Mouse (Mus musculus): ENCODE measurements around the gene Amotl2.
"Not testable (repeated sequence)": the region's sequence is repeated elsewhere in the genome, so short reads cannot be mapped to it uniquely, and the experiment has no call there.

Amotl2 gene

DNA sequence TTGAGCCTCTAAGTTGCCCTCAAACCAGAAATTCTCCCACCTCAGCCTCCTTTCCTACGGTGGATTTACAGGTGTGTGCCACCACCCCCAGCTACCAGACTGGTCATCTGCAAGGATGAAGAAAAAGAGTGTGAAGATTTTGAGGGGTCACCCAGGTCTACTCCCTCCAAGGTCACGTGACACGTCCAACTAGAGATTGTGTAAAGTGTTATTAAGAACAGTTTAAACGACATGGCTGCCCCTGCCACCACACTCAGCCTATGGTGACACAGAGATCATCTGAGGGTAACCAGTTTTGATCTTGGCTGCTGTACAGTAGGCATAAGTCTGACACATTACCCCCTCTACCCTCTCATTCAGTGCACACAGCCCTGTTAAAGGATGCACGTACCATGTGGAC is 17.0 kb downstream of the Amotl2 start:
- DNase-seq (ENCODE audit: low read depth in 1 of 2, low spot score in 2 of 2), result no peak

DNA sequence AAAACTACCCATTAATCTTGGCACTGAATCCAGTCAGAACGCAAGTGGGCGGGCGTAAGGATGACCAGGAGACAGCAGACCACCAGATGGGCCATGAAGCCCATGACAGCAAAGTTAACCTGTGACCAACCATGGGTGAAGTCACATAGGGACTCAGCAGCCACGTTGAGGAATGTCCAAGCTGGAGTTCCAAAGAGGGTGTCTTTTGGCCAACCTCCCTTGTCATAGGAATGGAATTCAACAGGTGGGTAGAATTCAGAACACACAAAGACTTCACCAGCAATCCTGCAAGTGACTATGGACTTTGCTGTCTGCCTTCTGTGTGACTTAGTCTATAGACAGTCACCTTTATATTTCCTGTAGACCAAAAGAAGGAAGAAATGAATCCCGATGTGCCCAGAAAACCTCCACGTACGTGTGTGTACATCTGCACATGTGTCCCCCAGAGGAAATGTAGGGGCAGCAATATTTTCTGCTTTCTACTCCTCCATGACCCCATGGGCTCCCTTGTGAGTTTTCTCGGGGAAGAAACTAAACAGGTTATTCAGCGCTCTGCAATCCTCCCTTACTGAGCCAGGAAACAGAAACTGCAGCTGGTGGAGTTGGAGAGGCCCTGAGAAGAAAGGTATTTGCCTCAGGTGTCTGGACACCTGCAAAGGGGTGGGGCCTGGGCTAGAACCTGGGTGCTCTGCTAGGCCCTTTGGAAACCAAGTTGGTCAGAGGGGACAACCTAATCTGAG is 17.7 kb downstream of the Amotl2 start:
- no peak for DNase-seq (ENCODE audit: low read depth in 1 of 2, low spot score in 2 of 2)

DNA sequence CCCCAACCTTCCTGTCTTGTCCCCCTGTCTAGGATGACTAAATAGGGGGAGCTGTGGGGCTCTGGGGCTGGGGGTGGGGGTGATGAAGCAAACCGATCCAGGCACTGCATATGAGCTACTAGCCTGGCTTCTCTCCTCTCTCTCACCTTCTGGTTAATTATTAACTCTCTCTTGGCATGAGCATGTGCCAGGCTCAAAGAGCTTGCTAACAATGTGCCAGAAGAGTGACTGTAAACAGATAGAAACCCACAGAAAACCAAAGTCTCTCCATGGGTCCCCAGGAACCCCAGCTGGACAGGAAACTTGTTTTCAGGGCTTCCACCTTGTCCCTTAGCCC is 18.2 kb downstream of the Amotl2 start:
- no peak for DNase-seq (ENCODE audit: low read depth in 1 of 2, low spot score in 2 of 2)

DNA sequence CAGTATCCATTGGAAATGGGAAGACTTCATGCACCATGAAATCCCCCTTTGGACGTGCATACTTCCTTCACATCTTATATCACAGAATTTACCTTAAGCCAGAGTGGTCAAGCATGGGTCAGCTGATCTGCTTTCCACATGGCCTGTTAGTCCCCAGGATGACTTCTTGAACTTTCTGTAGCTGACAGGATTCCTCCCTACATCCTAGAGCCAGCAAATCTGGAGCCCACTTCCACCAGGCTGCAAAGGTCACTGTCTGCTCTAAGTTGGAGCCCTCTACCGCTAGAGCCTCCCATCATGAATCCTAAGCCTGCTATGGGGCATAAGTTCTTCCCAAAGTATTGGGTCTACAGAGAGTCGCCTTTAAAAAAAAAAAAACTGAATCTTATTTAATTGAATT is 18.8 kb downstream of the Amotl2 start:
- DNase-seq (ENCODE audit: low read depth in 1 of 2, low spot score in 2 of 2), result no peak

DNA sequence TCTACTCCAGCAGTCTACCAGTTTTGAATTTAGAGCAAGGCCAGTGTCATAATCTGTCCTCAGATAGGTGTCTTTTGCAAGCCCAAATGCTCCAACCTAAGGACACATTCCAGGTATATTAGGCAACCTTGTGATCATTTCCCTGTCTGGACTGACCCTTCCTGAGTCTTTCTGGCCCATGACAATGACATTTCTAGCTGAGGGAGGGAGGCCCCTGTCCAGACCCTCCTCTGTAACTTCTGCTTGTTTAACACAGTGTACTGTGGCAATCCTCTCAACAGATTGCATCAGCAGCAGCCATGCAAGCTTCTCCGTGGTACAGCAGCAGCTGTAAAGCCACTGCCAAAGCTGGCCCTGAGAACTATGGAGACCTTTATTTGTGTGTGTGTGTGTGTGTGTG is 19.5 kb downstream of the Amotl2 start:
- no peak for DNase-seq (ENCODE audit: low read depth in 1 of 2, low spot score in 2 of 2)

DNA sequence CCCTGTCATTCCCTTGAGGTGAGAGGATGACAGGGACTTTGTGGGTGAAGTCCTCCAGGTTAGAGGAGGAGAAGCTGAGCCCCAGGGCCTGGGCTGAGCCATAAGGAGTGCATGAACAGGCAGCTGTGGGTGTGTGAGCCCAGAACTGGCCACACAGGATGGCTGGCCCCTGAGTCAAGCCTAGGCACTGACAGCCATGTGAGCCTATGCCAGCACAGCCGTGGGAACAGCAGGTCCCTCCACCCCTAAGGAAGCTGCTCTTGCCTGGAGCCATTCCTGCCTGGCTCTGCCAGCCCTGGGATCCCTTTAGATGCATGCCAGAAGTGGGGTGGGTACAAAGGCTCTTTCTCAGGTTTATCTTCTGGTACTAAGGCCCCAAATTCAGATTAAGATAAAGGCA is 20.9 kb downstream of the Amotl2 start:
- no peak for DNase-seq (ENCODE audit: low read depth in 1 of 2, low spot score in 2 of 2)

DNA sequence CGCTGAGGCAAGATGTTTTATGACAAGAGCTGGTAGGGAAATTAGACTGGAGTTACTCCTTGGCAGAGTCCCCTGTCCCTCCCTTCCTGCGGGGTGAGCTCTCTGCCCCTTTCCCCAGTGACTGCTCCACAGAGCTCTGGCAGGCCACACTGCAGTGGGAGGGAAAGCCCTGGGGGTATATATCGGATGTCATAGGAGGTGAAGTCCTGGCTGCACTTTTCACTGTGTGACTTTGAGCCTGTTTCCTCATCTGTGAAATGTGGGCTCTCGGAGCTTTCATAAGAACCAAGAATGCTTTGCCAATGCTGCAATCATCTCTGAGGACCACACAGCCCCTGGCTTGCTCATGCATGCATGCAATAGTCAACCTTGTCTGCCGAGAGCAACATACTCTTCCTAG is 30.3 kb downstream of the Amotl2 start:
- DNase-seq (ENCODE audit: low read depth in 1 of 2, low spot score in 2 of 2), result no peak

DNA sequence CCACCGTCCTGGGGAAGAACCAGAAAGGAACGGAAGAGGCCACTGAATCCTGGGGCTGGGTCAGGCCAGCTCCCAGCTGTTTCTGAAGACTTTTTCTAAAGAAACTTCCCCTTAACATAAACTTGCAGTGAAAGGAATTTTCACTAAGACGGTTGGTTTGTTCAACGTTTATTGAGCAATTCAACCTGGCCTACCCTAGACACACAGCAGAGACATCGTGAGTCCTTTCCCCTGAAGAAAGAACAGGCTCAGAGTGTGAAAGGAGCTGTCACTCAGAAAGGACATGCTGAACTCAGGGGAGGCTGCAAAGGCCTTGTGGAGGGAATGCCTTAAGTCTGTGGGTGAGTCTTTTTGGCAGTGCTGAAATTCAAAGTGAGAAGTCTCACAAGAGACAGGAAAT is 31.4 kb downstream of the Amotl2 start:
- DNase-seq (ENCODE audit: low read depth in 1 of 2, low spot score in 2 of 2), result no peak

DNA sequence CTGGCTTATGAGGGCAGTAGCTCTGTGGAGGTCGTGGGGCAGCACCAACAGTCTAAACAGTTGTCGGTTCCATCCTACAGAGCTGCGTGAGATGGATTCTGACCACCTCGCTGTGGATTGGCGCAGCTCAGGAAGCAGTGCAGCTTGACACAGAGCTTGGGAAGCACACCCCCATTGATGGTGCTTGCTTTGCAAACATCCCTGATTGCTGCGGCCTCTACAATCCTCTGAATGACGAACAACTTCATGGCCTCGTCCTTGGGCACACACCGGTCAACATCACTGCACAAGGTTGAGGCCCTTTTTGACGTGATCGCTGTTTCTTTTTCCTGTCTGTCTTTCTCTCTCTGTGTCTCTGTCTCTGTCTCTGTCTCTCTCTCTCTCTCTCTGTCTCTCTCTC is 32.7 kb downstream of the Amotl2 start:
- no peak for DNase-seq (ENCODE audit: low read depth in 1 of 2, low spot score in 2 of 2)

DNA sequence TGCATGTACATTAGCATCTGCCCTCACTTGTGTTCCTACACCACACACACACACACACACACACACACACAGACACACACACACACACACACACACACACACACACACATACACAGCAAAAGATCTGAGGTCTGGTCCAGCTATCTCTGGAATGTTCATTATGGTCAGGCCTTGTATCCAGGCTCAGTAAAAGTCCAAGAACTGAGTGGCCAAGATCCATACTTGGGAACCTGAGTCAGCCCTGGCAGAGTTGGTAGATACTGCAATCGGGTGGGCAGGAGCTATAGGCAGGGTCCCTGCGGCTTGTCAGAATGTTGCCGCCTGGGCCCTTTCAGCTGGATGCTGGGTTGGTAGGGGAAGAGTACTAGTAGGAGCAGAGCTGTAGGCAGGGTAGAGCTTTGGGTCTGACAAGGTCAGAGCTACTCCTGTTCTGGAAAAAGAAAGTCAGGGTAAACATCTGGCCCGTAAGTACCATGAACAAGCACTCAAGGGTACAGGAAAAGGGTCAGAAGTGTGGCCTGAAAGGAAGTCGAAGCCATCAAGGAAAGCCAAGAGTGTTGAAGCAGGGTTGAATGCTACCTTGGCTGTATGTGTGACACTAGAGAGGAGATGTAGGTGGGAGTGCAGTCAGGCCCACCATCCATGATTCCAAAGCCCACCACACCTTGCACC is 35.3 kb downstream of the Amotl2 start:
- DNase-seq (ENCODE audit: low read depth in 1 of 2, low spot score in 2 of 2), result no peak

DNA sequence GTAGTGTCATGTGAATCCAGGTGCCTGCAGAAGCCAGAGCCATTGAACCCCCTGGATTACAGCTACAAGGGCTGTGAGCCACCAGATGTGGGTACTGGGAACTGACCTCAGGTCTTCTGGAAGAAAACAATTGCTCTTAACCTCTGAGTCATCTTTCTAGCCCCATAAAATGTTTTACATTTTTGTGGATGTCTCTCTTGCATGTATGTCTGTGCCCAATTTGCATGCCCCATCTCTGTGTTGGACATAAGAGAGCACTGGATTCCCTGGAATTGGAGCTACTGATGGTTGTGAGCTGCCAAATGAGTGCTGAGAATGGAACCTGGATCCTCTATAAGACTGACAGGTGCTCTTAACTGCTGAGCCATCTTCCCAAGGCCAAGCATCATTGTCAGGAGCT is 36.8 kb downstream of the Amotl2 start:
- DNase-seq (ENCODE audit: low read depth in 1 of 2, low spot score in 2 of 2), result no peak

DNA sequence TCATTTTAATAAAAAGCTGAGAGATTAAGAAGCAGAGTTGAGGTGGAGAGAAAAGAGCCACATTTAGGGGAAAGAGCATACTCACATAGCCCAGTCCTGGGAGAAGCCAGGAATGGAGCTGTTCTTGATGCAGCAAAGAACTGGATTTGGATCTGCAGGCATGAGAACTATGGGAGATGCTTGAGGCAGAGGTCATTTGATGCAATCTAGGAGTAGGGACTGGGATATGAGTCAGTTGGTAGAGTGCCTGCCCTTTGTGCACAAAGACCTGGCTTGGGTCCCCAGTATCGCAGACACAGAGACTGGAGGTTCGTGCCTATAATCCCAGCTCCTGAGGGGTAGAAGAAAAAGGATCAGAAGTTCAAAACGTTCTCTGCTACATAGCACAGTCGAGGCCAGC is 38.7 kb downstream of the Amotl2 start:
- no peak for DNase-seq (ENCODE audit: low read depth in 1 of 2, low spot score in 2 of 2)

DNA sequence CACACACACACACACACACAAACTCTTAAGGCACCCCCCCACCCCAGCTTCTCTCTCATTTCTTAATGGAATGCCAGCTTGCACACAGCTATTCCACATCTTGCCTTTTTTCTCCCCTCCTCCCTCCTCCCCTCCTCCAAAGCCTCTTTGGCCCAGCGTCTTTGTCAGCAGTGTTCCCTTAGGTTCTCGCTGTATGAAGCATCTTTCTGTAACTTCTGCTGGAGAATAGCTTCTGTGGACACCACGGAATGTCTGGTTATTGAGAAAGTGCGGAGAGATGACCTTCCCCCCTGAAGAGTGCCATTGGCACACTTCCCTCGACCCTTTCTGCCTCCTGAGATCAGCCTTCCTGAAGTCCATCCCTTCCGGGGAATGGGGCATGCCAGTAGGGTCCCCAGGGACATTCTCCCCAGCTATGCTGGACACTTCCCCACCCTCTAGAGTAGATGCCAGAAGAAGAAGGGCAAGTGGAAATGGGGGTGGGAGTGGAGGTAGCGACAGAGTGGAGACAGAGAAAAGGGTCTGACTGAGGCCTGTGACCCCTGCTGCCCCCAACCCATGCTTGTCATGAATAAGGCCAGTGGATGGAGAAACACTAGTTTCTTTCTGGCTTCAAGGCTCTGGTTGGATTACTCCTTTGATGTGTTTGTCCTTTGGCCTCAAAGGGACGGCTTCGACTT is 39.3 kb downstream of the Amotl2 start:
- DNase-seq (ENCODE audit: low read depth in 1 of 2, low spot score in 2 of 2), result no peak

DNA sequence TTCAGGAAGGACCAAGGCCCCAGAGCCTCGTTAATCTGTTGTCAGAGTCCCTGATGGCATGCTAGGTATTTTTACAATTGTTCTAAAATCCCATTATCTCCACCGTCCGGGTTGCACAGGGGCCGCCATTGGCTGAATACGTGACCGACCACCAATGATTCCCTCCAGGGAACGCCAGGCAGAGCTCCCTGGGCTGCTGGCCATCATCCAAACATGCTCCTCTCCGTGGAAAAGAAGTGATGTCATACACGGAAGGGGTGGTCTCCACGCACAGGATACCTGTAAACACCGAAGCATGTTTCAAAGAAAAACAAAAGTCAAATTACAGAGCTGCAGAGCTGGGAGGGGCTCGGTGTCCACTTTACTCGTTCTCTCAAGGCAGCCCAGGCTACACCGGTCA is 39.9 kb downstream of the Amotl2 start:
- no peak for DNase-seq (ENCODE audit: low read depth in 1 of 2, low spot score in 2 of 2)

DNA sequence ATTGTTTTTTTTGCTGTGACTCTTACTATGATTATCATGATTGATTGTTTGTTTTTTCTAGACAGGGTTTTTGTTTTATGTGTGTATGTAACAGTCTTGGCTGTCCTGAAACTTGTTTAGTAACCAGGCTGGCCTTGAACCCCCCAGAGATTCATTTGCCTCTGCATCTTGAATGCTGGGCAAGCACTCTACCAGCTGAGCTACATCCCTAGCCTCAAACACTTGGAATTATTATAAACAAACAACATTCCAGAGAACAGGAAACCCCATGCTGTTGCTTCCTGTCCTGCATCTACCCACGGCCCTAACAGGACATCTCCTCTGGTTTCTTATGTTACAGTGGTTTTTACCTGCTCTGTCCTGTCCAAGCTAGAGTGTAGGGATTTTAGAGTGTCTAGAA is 42.4 kb downstream of the Amotl2 start:
- no peak for DNase-seq (ENCODE audit: low read depth in 1 of 2, low spot score in 2 of 2)

DNA sequence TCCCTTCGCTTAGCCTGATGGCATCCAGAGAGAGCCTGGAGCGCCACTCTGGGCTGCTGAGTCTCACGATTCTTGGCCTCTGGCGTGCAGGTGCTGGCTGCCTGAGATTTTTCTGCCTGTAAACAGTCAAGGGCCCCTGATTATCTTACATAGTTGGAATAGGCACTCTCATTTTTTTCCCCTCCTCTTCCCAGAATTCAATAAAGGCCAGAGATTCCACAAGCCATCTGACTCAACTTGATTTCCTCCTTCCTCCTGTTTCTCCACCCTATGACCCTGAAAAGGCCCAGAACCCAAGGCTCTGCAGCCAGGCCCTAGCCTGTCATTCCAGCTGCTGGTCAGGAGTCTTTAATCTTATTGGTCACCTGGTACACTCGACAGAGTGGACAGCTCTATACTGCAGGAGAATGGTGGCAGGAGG is 43.1 kb downstream of the Amotl2 start:
- DNase-seq (ENCODE audit: low read depth in 1 of 2, low spot score in 2 of 2), result no peak

DNA sequence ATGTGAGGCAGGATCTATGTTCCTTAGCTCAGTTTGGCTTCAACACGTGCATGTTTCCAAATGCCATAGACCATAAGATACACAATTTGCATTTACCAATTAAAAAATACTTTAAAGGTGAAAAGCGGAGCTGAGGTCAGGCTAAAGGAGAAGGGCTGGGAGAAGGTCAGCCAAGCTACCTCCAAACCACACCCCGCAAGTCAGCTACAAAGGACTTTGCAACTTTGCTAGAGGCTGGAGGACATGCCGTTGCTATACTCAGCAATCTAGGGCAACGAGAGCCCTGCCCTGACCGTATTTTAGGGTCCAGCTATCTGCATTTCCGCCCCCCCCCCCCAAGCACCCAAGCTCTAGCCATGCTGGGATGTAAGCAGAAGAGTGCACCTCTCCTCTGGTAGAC is 45.1 kb downstream of the Amotl2 start:
- DNase-seq (ENCODE audit: low read depth in 1 of 2, low spot score in 2 of 2), result no peak

DNA sequence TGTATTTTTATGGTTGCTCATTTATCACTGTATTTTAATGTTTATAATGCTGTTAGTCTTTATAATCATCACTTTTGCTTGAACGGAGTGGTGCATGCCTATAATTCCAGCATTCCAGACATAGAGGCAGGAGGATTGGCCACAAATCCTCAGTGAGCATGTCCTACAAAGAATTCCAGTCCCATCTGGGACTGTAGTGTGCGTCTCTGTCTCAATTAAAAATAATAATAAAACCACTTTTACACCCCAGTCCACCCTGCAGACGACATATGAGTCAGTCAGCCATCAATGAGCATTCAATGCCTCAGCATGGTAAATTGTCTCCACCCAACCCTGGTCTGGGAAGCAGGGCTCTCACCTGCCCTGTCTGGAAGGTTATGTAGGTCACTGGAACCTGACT is 46.4 kb downstream of the Amotl2 start:
- DNase-seq (ENCODE audit: low read depth in 1 of 2, low spot score in 2 of 2), result no peak

DNA sequence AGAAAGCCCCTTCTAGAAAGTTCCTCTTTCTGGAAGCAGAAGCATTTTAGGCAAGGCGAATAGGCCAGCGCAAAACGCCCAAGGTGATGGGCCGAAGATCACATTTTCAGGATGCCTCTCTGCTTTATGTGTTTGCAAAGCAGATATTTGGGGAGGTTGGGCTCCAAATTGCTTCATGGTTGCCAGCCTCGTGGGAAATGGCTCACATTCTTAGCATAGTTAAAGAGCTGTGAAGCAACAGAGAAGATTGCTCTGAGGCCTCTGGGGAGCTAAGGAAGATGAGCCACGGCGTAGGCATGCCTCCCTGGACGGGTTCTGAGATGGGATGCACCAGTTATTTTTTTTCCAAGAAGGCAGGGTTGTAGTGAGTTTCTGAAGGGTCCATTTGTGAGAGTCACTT is 47.0 kb downstream of the Amotl2 start:
- no peak for DNase-seq (ENCODE audit: low read depth in 1 of 2, low spot score in 2 of 2)

DNA sequence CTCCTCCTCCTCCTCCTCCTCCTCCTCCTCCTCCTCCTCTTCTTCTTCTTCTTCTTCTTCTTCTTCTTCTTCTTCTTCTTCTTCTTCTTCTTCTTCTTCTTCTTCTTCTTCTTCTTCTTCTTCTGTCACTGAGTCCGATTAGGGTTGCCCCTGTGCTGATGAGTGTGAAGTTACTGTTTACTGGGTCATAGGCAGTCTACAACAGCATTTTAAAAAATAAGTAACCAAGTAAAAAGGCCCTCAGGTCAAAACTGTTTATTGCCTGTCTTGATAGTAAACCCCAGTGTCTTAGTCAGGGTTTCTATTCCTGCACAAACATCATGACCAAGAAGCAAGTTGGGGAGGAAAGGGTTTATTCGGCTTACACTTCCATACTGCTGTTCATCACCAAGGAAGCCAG is 48.1 kb downstream of the Amotl2 start:
- not testable (repeated sequence) for DNase-seq (ENCODE audit: low read depth in 1 of 2, low spot score in 2 of 2)

DNA sequence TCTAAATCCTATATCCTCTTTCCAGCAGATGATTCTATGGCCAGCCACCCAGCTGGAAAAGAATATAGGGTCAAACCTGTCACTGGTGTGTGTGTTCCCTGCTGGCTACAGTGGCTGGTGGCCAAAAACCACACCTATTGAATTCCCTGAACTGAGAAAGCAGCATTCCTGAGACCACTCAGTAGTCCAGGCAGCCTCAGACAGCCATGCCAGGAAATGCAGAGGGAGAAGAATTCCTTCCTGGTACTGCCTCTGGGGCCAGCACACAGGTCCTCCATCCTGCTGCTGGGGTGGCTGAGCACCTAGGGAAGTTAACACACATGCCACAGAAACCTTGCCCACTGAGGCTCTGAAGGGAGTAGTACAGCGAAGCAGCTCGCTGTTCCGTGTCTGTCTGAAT is 50.3 kb downstream of the Amotl2 start:
- DNase-seq (ENCODE audit: low read depth in 1 of 2, low spot score in 2 of 2), result no peak

DNA sequence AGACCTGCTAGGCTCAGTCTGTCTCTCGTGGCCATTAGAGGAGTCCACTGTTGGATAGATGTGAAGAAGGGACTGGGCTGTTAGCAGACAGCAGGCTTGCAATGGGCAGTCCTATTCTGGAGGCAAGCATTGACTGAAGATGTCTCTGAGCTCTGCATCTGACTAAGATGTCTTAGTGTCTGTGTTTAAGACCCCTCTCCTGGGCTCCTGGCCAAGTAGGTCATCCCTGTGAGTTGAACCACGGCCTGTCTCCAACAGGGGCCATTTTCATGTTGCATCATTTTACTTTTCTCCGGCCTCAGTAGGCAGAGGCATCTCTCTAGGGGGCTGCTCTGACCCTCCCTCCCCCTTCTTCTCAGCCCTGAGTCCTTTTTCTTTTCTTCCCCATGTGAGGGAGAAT is 52.8 kb downstream of the Amotl2 start:
- DNase-seq (ENCODE audit: low read depth in 1 of 2, low spot score in 2 of 2), result no peak

DNA sequence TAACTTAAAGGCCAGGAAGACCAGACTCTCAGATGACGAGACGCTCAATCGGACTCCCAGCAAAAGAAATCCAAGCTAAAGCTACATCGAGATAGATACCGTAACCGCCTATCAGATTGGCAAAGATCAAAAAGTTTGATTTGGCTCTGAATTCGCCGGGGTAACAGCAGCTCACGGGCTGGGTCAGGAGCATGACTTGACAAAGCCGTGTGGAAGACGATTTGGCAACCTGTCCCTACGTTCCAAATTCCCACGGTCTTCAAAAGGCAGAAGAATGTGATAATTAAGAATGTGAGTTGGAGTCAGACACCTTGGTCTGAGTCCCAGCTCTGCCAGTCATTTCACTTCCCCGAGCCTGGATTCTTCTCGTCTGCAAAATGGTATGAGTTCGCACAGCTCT is 53.7 kb downstream of the Amotl2 start:
- DNase-seq (ENCODE audit: low read depth in 1 of 2, low spot score in 2 of 2), result no peak
